Mouse (Mus musculus) layer of hippocampus, postnatal 10 days (tissue): ENCODE results near the gene Csf2ra. TPM values are rescaled to one million over a fixed set of nuclear protein-coding genes. Genes with fewer than 3 reads are reported as not detected.
"Not testable (repeated sequence)": the region's sequence is repeated elsewhere in the genome, so short reads cannot be mapped to it uniquely, and the experiment has no call there.

Source experiments
- DNase-seq, 2 experiments: peaks; one replicate each; pipeline ENCODE4 v3.0.0; 2021; ENCODE audit warnings: low spot score in 2 of 2
- total RNA-seq, 2 experiments: library from RNA; stranded (reverse); gene quantifications; 2 replicates each; pipeline ENCODE4 v1.2.3; 2021

Csf2ra gene
- total RNA-seq, 2 experiments from 2014 or later = 35.6 to 47.9 TPM

GRCm38 (mm10) chr19:61225526-61226400 is 2.5 kb downstream of the Csf2ra start:
- peak; percentile 69 to 91 for DNase-seq

- DNase-seq = peak; percentile 23 to 35
These were observed 3.3 kb downstream of the Csf2ra start for GRCm38 (mm10) chr19:61224678-61225525.

GRCm38 (mm10) chr19:61223706-61224328 is 4.4 kb downstream of the Csf2ra start:
- DNase-seq = no peak

GRCm38 (mm10) chr19:61207506-61207905 is 20.7 kb downstream of the Csf2ra start:
- DNase-seq = not testable (repeated sequence)

GRCm38 (mm10) chr19:61199836-61200235 is 28.4 kb downstream of the Csf2ra start:
- peak in 1 of 2 experiments; percentile 35 for DNase-seq

GRCm38 (mm10) chr19:61199316-61199715 is 28.9 kb downstream of the Csf2ra start:
- DNase-seq = peak; percentile 89 to 91

- DNase-seq = not testable (repeated sequence)
These were observed 44.6 kb downstream of the Csf2ra start, which contains the start of gene Gm6020 for GRCm38 (mm10) chr19:61183590-61183989. Gm6020 (plus strand) TSS chr19:61183890.

- DNase-seq = no peak
These were observed 52.4 kb downstream of the Csf2ra start, which contains the start of gene Gm7102 for GRCm38 (mm10) chr19:61175756-61176324. Gm7102 (minus strand) TSS chr19:61176309.

Other genes starting within 250 kb of the Csf2ra start
- gene Zfp950, start 87.6 kb downstream of the Csf2ra start, total RNA-seq = 10 to 100 TPM; 22.7 to 23.4 TPM
- gene Gm7102, start 52.1 kb downstream of the Csf2ra start, total RNA-seq = under 1 TPM in 1 of 2 experiments, not detected in 1; 0.27 TPM
- not detected for gene Gm6020, start 44.5 kb downstream of the Csf2ra start, total RNA-seq
- gene Gm21060, start 68.6 kb upstream of the Csf2ra start, total RNA-seq = not detected